Mouse (Mus musculus) layer of hippocampus, adult 2 months (tissue): ENCODE data around the gene Snx27. TPM values are rescaled to one million over a fixed set of nuclear protein-coding genes. Genes with fewer than 3 reads are reported as not detected.

ENCODE experiments used
- DNase-seq, 2 experiments: peaks; one replicate each; pipeline ENCODE4 v3.0.0; 2022; ENCODE audit warnings: low spot score in 2 of 2
- H3K27ac ChIP-seq: fragments of 200-600 bp; 2 replicates; pipeline ENCODE4 v1.8.1; 2022
- H3K4me3 ChIP-seq: fragments of 200-600 bp; 2 replicates; pipeline ENCODE4 v1.8.1; 2022; ENCODE audit warnings: mild to moderate bottlenecking
- CTCF ChIP-seq: fragments of 200-600 bp; conservative IDR thresholded peaks from 2 replicates; pipeline ENCODE4 v1.8.1; 2022; ENCODE audit warnings: antibody characterized with exemption, mild to moderate bottlenecking, moderate library complexity
- total RNA-seq, 2 experiments: library from RNA; stranded (reverse); gene quantifications; 2 replicates each; pipeline ENCODE4 v1.2.3; 2021

Gene Snx27
- total RNA-seq, 2 experiments from 2014 or later: 102 to 108 TPM

DNA sequence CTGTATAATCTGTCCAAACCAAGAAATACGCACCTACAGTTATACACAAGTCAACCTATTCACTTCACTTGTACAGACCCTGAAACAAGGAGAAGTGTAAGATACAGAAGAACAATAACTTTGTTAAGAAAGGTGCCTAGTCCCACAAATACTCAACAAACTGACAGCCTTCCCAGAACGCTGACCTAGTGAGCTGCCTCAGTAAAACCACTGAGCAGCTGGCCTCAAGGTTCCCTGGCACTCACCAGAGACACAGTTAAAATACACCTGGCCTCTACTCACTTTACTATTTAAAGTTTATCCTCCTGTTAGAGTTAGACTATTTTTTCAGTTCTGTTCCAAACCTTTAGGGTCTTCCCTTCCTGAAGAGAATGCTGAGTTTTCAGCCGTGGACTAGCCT is 19.4 kb downstream of the Snx27 start:
- no peak for DNase-seq
- TF ChIP-seq CTCF: no peak
- Histone ChIP-seq H3K27ac (no peak overlapping the region), H3K4me3 (no peak overlapping the region)

DNA sequence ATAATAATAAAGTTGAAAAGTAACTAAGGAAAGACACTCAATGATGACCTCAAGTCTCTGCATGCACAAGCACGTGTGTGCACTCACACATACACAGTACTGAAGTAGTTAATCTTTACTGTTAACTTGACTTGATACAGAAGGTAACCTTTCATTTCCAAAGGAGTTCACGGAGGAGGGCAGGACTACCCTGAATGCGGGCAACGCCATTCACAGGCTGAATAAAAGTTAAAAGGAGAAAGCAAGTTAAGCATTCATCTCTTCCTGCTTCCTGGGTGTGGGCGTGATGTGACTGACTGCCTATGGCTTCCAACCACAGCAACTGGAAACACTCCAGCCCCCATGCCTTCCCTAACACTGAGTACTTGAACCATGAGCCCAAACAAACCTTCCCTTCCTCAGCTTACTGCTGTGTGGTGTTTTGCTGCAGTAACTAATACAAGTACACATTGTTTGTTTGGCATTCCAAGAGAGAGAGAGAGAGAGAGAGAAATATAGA is 22.5 kb downstream of the Snx27 start:
- H3K4me3 ChIP-seq: no peak overlapping the region
- DNase-seq: no peak
- H3K27ac ChIP-seq: no peak overlapping the region
- no peak for TF ChIP-seq CTCF

DNA sequence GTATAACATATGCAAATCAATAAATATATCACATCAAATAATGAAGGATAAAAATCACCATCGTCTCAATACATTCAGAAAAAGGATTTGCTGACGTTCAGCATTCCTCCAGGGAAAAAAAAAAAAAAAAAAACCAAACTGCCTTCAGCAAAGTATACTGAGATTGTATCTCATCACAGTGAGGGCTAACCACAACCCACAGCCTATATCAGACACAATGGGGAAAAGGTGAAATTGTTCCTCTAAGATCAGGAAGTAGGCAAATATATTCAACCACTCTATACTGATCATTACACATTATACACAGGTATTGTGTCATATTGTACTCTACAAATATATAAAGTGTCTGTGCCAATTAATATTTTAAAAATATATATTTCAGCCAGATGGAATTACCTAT is 33.5 kb downstream of the Snx27 start:
- Histone ChIP-seq H3K27ac (no peak overlapping the region), H3K4me3 (no peak overlapping the region)
- TF ChIP-seq CTCF: no peak
- DNase-seq: no peak

DNA sequence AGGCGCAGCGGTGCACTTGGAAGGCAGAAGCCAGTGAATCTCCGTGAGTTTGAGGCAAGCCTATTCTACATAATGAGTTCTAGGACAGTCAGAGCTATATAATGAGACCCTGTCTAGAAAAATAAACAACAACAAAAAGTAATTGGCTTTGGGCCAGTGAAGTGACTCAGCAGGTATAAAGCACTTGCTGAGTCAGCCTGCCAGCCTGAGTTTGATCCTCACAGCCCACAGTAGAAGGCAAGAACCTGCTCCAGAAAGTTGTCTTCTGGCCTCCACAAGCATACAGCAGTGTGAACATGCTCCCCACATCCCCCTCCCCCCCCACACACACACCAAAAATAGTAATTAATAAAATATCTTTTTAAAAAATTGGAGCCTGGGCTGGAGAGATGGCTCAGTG is 45.3 kb downstream of the Snx27 start:
- no peak for TF ChIP-seq CTCF
- no peak overlapping the region for H3K4me3 ChIP-seq
- H3K27ac ChIP-seq: no peak overlapping the region
- DNase-seq: no peak

DNA sequence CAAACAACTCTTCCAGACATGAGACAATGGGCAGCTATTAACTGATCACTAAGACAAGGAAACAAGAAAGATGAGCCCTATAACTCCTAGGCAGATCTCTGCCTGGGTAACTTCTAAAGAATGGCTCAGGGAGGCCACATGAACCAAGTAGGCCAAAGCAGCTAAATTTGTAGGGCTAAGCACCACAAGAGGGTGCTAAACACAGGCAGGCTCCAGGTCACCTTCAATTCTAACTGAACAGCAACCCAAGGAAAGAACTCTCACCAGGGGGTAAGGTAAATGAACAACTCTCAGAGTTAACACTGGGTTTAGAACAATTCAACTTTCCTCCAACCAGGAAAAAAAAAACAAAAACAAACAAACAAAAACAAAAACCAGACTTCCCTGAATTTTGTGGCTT is 48.5 kb downstream of the Snx27 start:
- no peak overlapping the region for H3K4me3 ChIP-seq
- no peak overlapping the region for H3K27ac ChIP-seq
- peak; percentile 77 for TF ChIP-seq CTCF
- DNase-seq: peak in 1 of 2 experiments; percentile 30

DNA sequence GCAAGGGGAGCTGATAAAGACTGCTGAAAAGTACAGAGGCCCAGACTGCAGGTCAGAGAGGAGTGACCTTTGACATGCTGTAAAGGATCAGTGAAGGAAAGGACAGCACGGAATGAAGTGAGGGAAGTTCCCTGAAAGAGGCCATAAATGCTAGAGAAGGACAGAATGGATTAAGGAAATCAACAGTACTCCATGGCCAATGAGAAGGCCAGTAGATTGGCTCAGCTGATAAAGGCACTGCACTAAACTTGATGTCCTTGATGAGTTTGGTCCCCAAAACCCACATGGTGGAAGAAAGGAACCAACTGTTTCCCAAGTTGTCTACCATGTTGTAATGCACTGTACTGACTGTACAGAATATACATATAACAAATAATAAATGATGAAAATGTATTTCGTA is 55.8 kb downstream of the Snx27 start:
- DNase-seq: no peak
- no peak for TF ChIP-seq CTCF
- no peak overlapping the region for H3K27ac ChIP-seq
- H3K4me3 ChIP-seq: no peak overlapping the region

DNA sequence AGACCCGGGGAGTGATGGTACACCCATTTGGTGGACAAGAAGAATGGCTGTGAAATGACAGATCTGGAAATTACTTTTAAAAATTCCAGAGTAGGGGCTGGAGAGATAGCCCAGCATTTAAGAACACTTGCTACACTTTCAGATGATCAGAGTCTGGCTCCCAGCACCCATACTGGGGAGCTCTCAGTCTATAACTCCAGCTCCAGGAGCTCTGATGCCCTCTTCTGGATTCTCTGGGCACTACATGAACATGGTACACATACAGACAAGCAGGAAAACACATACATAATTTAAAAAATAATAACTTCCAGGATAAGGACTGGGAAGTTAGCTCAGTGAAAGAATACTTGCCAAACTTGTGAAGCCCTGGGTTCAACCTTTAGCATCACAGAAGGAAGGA is 75.9 kb downstream of the Snx27 start:
- H3K4me3 ChIP-seq: no peak overlapping the region
- TF ChIP-seq CTCF: peak; percentile 65
- H3K27ac ChIP-seq: no peak overlapping the region
- DNase-seq: no peak

DNA sequence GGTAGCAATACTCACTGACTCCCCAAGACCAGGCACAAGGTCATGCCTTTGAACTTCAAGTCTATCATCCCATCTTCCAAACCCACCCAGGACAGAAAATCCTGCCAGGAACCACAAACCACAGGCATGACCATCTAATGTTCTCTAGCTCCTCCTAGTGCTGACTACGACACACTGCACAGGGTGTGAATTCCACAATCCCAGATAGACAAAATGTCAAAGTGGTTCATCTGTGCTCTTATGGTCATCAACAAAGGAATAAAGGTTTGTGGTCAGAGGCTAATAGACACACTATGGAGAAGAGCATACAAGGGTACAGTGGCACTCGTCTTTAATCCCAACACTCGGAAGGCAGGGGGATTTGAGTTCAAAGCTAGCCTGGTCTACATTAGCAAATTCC is 80.3 kb downstream of the Snx27 start:
- peak; percentile 92 for TF ChIP-seq CTCF
- peak in 1 of 2 experiments; percentile 49 for DNase-seq
- H3K4me3 ChIP-seq: no peak overlapping the region
- no peak overlapping the region for H3K27ac ChIP-seq

DNA sequence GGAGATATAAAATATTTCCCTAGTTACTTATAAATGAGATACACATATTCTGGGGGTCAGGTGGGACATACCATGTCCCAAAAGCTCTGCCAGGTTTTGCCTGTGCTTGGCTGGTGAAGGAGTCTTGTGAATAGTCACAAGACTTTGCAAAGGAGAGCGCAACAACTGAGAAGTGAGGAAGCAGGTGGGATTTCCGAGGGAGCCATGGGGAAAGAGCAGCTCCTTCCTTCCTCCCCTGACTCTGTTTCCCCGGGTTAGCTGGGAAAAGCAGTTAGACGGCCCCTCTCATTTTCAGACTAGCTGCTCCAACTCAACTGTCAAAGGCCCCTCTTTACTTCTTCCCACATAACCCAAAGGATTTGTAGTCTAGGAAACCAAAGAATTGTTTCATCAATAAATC is 85.4 kb downstream of the Snx27 start:
- H3K27ac ChIP-seq: no peak overlapping the region
- no peak overlapping the region for H3K4me3 ChIP-seq
- no peak for TF ChIP-seq CTCF
- no peak for DNase-seq

DNA sequence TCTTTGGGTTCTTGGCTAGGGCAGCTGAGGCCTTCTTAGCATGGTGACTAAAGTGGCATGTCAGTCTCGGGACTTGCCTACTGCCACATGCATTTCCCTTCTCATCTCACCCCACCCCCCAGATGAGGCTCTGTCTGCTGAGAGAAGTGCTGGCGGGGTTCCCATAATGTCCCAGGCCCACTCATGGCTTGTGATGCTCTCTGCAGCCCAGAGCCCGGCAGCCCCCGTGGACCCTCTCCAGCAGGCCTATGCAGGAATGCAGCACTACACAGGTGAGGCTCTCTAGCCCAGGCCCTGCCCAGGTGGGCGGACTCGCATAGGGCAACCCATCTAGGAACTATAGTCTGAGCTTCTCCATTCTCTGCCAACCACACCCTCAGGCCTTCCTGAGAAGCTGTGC is 94.9 kb downstream of the Snx27 start:
- H3K27ac ChIP-seq: peak overlapping the region; percentile 95
- no peak for DNase-seq
- H3K4me3 ChIP-seq: no peak overlapping the region
- no peak for TF ChIP-seq CTCF

DNA sequence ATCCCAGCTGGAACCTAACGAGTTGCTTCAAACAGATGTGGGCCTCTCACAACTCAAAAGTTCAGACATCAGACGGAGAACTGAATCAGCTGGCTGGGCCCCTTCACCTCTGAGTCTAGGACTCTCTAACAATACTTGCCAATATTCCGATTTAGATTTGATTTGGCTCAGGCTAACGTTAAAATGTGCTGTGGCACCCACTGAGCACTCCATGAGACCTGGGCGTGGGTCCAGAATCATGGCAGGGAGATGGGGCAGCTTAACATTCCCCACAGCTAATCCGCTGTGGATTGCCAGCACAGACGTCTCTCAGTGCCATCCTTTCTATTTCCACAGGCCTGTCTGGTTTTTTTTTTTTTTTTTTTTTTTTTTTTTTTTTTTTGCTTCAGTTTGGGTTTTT is 96.6 kb downstream of the Snx27 start:
- DNase-seq: no peak
- TF ChIP-seq CTCF: no peak
- H3K27ac ChIP-seq: peak overlapping the region; percentile 95
- H3K4me3 ChIP-seq: no peak overlapping the region; the same call in 1 of the 2 replicates

DNA sequence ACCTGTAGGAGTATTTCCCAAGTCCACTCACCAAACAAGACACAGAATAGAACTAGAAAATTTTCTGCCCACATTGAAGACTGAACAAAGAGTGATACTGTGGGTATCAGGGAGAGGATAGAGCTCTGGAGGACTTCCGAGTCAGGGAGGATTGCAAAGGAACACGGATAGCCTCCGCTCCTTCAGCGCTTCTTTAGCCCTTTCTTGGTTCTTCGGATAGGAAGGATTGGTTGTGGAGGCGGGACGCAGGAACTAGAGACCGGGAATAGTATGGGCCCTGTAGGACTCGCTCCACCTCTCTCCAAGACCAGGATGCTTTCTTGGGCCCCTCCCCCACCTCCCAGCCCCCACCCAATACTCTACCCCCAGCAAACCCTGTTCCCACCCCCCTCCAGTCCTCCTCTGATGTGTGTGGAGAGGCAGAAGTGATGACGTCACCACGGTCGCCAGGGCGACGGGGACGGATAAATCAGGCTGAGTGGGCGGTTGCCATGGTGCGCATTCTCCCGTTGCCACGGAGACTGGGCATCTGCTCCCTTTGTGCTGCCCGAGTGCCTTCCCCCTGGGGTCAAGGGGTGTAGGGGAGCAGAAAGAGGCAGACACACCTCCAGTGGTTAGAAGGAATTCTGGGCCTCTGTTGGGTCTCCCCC is 98.6 kb downstream of the Snx27 start:
- peak overlapping the region; percentile 95 for H3K27ac ChIP-seq
- no peak for TF ChIP-seq CTCF
- H3K4me3 ChIP-seq: peak overlapping the region; percentile 41
- DNase-seq: peak; percentile 97 to 99

DNA sequence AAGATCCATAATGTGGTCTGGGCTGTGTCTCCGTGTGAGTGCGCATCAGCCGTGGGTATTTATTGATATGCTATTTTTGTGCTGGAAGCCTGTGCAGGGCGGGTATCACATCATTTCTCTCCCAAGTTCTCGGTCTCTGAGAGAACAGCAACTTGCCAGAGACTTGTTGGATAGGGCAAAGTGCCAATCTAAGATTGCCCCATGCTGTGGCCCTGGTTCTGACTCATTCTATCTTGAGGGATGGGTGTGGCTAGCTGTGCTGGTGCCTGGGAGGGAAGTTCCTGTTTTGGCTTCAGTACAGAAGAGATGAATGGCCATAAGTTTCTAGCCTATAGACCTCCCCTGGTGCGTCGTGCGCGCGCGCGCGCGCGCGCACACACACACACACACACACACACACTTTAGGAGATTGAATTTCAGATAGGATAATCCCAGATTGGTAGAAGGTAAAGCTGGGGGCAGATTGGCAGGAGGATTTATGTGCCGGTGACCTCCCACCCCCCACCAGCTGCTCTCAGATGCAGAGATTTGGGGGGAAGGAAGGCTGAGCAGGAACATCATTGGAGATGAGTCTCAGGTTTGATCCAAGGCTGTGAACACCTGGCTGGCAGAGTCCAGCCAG is 99.6 kb downstream of the Snx27 start:
- no peak for DNase-seq
- TF ChIP-seq CTCF: no peak
- H3K27ac ChIP-seq: peak overlapping the region; percentile 95
- peak overlapping the region; percentile 26 for H3K4me3 ChIP-seq

DNA sequence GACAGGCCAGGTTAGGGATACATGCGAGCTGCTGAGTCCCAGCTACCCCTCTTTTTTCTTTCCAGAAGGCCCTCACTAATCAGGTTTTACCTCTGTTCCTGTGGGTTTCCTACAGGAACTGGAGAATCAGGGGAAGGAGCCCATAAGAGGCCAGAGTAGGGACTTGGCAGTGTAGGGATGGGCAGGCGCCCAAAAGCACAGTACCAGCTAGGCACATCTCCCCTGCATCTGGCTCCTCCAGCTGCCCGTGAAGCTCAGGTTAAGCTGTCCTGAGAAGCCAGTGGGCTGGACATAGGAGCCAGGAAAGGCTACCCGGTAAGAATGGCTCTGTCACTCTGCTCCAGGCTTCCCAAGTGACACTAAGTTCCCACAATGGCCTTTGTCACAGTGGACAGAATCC is 101.1 kb downstream of the Snx27 start:
- H3K4me3 ChIP-seq: peak overlapping the region; percentile 15; the same call in 1 of the 2 replicates
- H3K27ac ChIP-seq: peak overlapping the region; percentile 95
- no peak for TF ChIP-seq CTCF
- no peak for DNase-seq
